Mouse (Mus musculus) heart, adult 2 months (tissue): ENCODE results near the gene Patz1. TPM values are rescaled to one million over a fixed set of nuclear protein-coding genes. Genes with fewer than 3 reads are reported as not detected.
A peak's percentile ranks its signal among the peaks of the same experiment; 100 is the strongest.

Experiments
- DNase-seq, 2 experiments: peaks; one replicate each; pipeline ENCODE4 v3.0.0; 2021
- H3K27ac ChIP-seq: fragments of 200-600 bp; 2 replicates; pipeline ENCODE4 v1.8.1; 2022
- H3K27me3 ChIP-seq: fragments of 200-500 bp; 2 replicates; pipeline ENCODE4 v1.6.1; 2012; ENCODE audit warnings: mild to moderate bottlenecking, low read length, inconsistent platforms, mixed read lengths; ENCODE audit not compliant: control insufficient read depth, insufficient read depth
- H3K36me3 ChIP-seq: fragments of 200-500 bp; 2 replicates; pipeline ENCODE4 v1.6.1; 2012; ENCODE audit warnings: low read length, inconsistent platforms; ENCODE audit not compliant: control insufficient read depth, insufficient read depth
- H3K4me1 ChIP-seq: fragments of 200-500 bp; 2 replicates; pipeline ENCODE4 v1.6.1; 2011; ENCODE audit warnings: low read length; ENCODE audit not compliant: control insufficient read depth, insufficient read depth
- H3K4me3 ChIP-seq: fragments of 200-600 bp; 2 replicates; pipeline ENCODE4 v1.8.1; 2022
- H3K79me2 ChIP-seq: fragments of 200-500 bp; replicated peaks from 2 replicates; pipeline ENCODE4 v1.6.1; 2012; ENCODE audit warnings: mild to moderate bottlenecking, inconsistent platforms, low read length, moderate library complexity, mixed read lengths; ENCODE audit not compliant: control insufficient read depth, insufficient read depth
- H3K9ac ChIP-seq: fragments of 200-500 bp; 2 replicates; pipeline ENCODE4 v1.6.1; 2012; ENCODE audit warnings: low read depth, mild to moderate bottlenecking, control low read depth, inconsistent platforms, low read length, mixed read lengths
- CTCF ChIP-seq: fragments of 200-600 bp; IDR thresholded peaks from 2 replicates; pipeline ENCODE4 v1.8.1; 2022; ENCODE audit warnings: antibody characterized with exemption, mild to moderate bottlenecking, moderate library complexity
- EP300 ChIP-seq: fragments of 200-500 bp; IDR thresholded peaks from 2 replicates; pipeline ENCODE4 v1.6.1; 2011; ENCODE audit warnings: low read depth, low read length, control low read depth; ENCODE audit not compliant: insufficient read depth
- POLR2A ChIP-seq: fragments of 200-500 bp; IDR thresholded peaks from 2 replicates; pipeline ENCODE4 v1.6.1; 2011; ENCODE audit warnings: mild to moderate bottlenecking, low read depth, low read length, control low read depth; ENCODE audit not compliant: insufficient read depth
- WGBS: fragments of 180-500 bp; shearing (Covaris S2); methylation state at CpG from one replicate; pipeline ENCODE4 v1.1.7; 2018; 5-methylcytosine and 5-hydroxymethylcytosine counted together
- intact Hi-C: fragments of 180-260 bp; cut with DNase I; formaldehyde crosslinking; loops from one replicate; pipeline ENCODE4 v1.15.1; 2025
- polyA plus RNA-seq: library from polyadenylated mRNA; depleted of rRNA; stranded (reverse); fragments of >200 nt; gene quantifications from 2 replicates; pipeline ENCODE4 v1.2.3, GENCODE M21; 2012
- total RNA-seq, 2 experiments: library from RNA; stranded (reverse); gene quantifications; 2 replicates each; pipeline ENCODE4 v1.2.3; 2021

Gene Patz1
- total and polyA plus RNA-seq, 3 experiments: 16.3 to 30.8 (median 19.4) TPM

GRCm38 (mm10) chr11:3289302-3289802, 678 bp downstream of the Patz1 start:
- DNase-seq: peak; percentile 77 to 83
- Histone ChIP-seq H3K27me3 (no peaks in the 10 kb centered on the region), H3K9ac (peak overlapping the region; percentile 95), H3K4me3 (peak overlapping the region; percentile 100), H3K79me2 (0 out of 2 replicates have a peak, but pooled peaks cover 2% of the 10 kb centered on the region), H3K36me3 (no peaks in the 10 kb centered on the region), H3K4me1 (peaks cover 9% of the 10 kb centered on the region), H3K27ac (peak overlapping the region; percentile 98)
- intact Hi-C loops: loop anchor here (1.0 kb wide), 1 partner anchor 23 kb away; the partner anchor contains the start of gene Drg1
- TF ChIP-seq POLR2A (no peak), EP300 (no peak), CTCF (no peak)
- WGBS: under 1% methylated on average over 39 of the region's 40 CpGs

GRCm38 (mm10) chr11:3289803-3290639, 1.3 kb downstream of the Patz1 start:
- WGBS: under 1% methylated on average over 91 of the region's 92 CpGs
- H3K4me1 ChIP-seq: peaks cover 9% of the 10 kb centered on the region
- H3K4me3 ChIP-seq: peak overlapping the region; percentile 100
- 0 out of 2 replicates have a peak, but pooled peaks cover 2% of the 10 kb centered on the region for H3K79me2 ChIP-seq
- peak; percentile 82 for TF ChIP-seq CTCF
- TF ChIP-seq POLR2A: peak; percentile 62
- TF ChIP-seq EP300: peak; percentile 37; the same call in 1 of the 2 replicates
- H3K27ac ChIP-seq: peak overlapping the region; percentile 98
- H3K9ac ChIP-seq: peak overlapping the region; percentile 95
- H3K36me3 ChIP-seq: no peaks in the 10 kb centered on the region
- intact Hi-C loops: loop anchor here (1.0 to 5.0 kb wide), 4 partner anchors 24 to 117 kb away; partner anchors contain the start of genes Drg1, Eif4enif1, Limk2 and Pik3ip1
- DNase-seq: peak; percentile 90 to 92
- no peaks in the 10 kb centered on the region for H3K27me3 ChIP-seq

DNA sequence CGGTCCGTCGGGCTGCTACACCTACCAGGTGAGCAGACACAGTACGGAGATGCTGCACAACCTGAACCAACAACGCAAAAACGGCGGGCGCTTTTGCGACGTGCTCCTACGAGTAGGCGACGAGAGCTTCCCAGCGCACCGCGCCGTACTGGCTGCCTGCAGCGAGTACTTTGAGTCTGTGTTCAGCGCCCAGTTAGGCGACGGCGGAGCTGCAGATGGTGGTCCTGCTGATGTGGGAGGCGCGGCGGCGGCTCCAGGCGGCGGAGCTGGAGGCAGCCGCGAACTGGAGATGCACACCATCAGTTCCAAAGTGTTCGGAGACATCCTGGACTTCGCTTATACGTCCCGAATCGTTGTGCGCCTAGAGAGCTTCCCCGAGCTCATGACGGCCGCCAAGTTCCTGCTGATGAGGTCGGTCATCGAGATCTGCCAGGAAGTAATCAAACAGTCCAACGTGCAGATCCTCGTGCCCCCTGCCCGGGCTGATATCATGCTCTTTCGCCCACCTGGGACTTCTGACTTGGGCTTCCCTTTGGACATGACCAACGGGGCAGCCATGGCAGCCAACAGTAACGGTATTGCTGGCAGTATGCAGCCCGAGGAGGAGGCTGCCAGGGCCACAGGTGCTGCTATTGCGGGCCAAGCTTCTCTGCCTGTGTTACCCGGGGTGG, 2.1 kb downstream of the Patz1 start:
- Histone ChIP-seq H3K9ac (peak overlapping the region; percentile 82), H3K4me1 (peaks cover 9% of the 10 kb centered on the region), H3K4me3 (peak overlapping the region; percentile 100), H3K36me3 (no peaks in the 10 kb centered on the region; the same call in 1 of the 2 replicates), H3K79me2 (0 out of 2 replicates have a peak, but pooled peaks cover 2% of the 10 kb centered on the region), H3K27me3 (no peaks in the 10 kb centered on the region), H3K27ac (peak overlapping the region; percentile 98)
- 1% methylated on average over 50 of the region's 50 CpGs for WGBS
- TF ChIP-seq POLR2A (no peak), EP300 (no peak), CTCF (no peak)
- peak; percentile 60 to 69 for DNase-seq
- intact Hi-C loops: loop anchor here (2.0 to 5.0 kb wide), 3 partner anchors 40 to 117 kb away; partner anchors contain the start of genes Eif4enif1, Limk2 and Pik3ip1

DNA sequence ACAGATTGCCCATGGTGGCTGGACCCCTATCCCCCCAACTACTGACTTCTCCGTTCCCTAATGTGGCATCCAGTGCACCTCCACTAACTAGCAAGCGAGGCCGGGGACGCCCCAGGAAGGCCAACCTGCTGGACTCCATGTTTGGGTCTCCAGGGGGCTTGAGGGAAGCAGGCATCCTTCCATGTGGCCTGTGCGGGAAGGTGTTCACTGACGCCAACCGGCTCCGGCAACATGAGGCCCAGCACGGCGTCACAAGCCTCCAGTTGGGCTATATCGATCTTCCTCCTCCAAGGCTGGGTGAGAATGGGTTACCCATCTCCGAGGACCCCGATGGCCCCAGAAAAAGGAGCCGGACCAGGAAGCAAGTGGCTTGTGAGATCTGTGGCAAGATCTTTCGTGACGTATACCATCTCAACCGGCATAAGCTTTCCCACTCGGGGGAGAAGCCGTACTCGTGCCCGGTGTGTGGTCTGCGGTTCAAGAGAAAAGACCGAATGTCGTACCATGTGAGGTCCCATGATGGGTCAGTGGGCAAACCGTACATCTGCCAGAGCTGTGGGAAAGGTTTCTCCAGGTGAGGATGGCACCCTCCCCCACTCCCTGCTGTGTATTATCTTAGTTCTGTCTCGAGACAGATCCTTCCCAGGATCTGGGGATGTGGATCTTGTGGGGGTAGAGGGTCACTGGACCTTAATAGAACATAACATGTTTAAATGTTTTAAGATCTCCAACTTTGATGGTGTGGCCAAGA, 2.8 kb downstream of the Patz1 start:
- H3K27me3 ChIP-seq: no peaks in the 10 kb centered on the region
- H3K27ac ChIP-seq: peak overlapping the region; percentile 41; the same call in 1 of the 2 replicates
- WGBS: 21% methylated on average over 26 of the region's 26 CpGs
- 0 out of 2 replicates have a peak, but pooled peaks cover 2% of the 10 kb centered on the region for H3K79me2 ChIP-seq
- no peak for DNase-seq
- peak overlapping the region; percentile 100 for H3K4me3 ChIP-seq
- no peak for TF ChIP-seq EP300
- TF ChIP-seq POLR2A: no peak
- no peak for TF ChIP-seq CTCF
- peak overlapping the region; percentile 82 for H3K9ac ChIP-seq
- intact Hi-C loops: loop anchor here (2.0 to 5.0 kb wide), 3 partner anchors 39 to 116 kb away; partner anchors contain the start of genes Eif4enif1, Limk2 and Pik3ip1
- H3K4me1 ChIP-seq: peaks cover 9% of the 10 kb centered on the region
- no peaks in the 10 kb centered on the region; the same call in 1 of the 2 replicates for H3K36me3 ChIP-seq

GRCm38 (mm10) chr11:3292062-3292421, 3.4 kb downstream of the Patz1 start:
- peak; percentile 61 to 62 for DNase-seq
- Histone ChIP-seq H3K9ac (peak overlapping the region; percentile 82), H3K27ac (peak overlapping the region; percentile 41; the same call in 1 of the 2 replicates), H3K4me3 (peak overlapping the region; percentile 100), H3K36me3 (no peaks in the 10 kb centered on the region; the same call in 1 of the 2 replicates), H3K79me2 (0 out of 2 replicates have a peak, but pooled peaks cover 2% of the 10 kb centered on the region), H3K4me1 (peaks cover 9% of the 10 kb centered on the region), H3K27me3 (no peaks in the 10 kb centered on the region)
- intact Hi-C loops: loop anchor here (5.0 kb wide), 2 partner anchors 90 to 115 kb away; partner anchors contain the start of genes Eif4enif1 and Limk2
- WGBS: 5% methylated on average over 8 of the region's 8 CpGs
- TF ChIP-seq POLR2A (no peak), EP300 (no peak), CTCF (no peak)
